Mouse (Mus musculus) olfactory bulb, adult 2 months (tissue): ENCODE results near the gene Ankrd13c.

Experiments
- CTCF ChIP-seq: fragments of 200-500 bp; IDR thresholded peaks from 2 replicates; pipeline ENCODE4 v1.5.1; 2012; ENCODE audit warnings: low read depth, mild to moderate bottlenecking, low read length, moderate library complexity; ENCODE audit not compliant: insufficient read depth
- POLR2A ChIP-seq: fragments of 200-500 bp; IDR thresholded peaks from 2 replicates; pipeline ENCODE4 v1.6.1; 2012; ENCODE audit warnings: mild to moderate bottlenecking, low read depth, low read length, moderate library complexity; ENCODE audit not compliant: insufficient read depth

DNA sequence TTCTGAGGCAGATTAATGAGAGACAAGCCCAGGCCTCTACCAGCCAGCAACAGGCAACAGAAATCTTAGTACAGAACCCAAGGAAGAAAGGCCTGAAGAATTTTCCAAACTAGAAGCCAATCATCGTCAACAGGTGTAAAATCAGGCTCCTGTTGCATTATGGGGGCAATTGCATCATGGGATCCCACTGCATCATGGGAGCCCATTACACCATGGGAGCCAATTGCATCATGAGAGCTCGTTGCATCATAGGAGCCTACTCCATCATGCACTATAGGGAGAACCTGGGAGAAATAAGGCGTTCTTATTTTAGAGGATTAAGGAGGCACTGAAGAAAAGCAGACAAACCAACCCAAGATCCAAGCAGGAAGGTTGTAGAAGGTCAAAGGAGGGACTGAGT is 49.4 kb upstream of the Ankrd13c start:
- TF ChIP-seq POLR2A (no peak), CTCF (no peak)
